Mouse (Mus musculus) mature B cell (primary cell): Measurements from ENCODE around the gene Sohlh2.
"Not testable (repeated sequence)": the region's sequence is repeated elsewhere in the genome, so short reads cannot be mapped to it uniquely, and the experiment has no call there.

ENCODE experiments used
- in situ Hi-C: fragments of 300-500 bp; cut with MboI; formaldehyde crosslinking; loops from 2 replicates; pipeline ENCODE4 v1.14.3; 2019

Sohlh2 gene

DNA sequence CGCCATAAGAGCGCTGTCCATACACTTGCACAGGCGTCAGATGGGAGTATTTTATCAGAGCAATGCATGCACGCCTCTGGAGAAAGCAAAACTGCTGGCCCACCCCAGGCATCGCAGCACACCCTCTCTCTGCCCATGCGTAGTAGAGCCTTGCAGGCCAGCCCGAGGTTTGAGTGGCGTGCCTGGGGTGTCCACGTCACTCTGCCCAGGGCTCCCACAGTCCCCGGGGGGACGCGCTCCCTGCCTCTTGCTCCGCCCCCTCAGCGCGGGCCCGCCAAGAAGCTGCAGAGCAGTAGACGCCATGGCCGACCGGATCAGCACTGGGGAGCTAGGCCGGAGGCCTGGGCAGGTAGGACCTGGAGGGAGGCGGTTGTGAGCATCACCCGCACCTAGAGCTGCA, at the start of gene Sohlh2:
Sohlh2 (plus strand) TSS at position 263 of the 400 bp plus-strand sequence.
- in situ Hi-C loops = no loop called here

DNA sequence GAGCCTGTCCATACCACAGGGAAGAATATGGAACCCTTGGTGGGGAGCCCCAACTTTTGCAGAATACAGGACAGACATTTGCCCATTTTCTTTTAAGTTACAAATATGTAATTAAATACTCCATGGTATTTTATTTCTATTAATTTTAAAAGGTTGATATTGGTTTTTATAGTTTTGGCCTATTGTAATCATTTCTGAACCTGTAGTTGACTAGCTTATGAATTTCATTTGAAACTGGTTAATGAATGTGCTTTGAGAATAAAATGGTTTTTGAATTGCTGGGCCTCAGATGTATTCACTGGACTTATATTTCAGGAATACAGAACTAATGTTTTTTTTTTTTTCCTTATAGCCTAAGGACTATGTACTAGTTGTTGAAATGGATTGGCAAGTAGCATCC, 44.8 kb upstream of the Sohlh2 start, which contains the start of gene Ccdc169:
Ccdc169 (plus strand) TSS at position 301 of the 400 bp plus-strand sequence.
- in situ Hi-C loops = no loop called here

DNA sequence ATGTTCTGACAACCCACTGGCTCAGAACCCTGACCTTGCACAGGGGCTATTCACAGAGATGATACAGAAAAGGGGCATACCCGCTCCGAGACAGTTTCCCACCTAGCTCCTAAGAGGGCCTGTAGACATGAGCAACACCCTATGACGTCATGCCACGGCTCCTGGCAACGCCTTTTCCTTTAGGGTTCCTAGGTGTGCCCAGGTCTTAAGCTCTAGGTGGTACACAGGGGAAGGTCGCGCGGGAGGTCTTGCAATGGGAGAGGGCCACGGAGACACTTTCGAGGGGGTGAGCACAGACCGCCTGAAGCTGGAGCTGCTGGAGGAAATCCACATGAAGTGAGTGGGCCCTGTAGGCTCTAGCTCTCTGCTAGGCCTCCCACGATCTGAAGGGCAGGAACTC, 42.0 kb upstream of the Sohlh2 start:
- in situ Hi-C loops = no loop called here

DNA sequence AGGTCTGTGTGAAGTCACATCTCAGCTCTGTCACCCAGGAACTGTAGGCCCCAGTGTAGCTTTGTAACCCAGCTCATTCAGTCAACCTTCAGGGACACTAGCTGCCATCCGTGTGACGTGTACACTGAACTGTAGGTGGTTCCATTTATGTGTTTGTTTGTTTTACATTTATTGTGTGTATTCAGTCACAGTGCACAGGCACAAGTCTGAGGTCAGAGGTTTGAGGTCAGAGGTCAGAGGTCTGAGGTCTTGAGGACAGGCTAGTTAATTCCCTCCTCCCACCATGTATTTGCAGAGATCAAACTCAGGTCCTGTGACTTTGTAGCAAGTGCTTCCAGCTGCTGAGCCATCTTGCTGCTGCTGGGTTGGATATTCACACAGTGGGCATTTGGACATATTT, 40.4 kb upstream of the Sohlh2 start:
- in situ Hi-C loops = no loop called here

DNA sequence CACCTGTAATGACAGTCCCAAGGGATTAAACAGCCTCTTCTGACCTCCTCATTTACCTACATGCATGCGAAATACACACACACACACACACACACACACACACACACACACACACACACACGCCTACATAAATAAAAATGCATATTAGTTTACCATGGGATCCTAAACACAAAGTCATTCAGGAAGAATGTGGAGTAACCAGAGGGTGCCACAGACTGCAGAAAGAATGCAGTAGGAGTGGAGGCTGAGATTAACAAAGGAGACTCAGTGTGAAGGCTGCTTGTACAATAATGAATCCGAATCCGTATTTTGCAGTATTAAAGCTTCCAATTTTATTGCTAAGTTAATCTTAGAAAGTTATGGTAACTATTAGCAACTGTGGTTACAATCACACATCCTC, 36.9 kb upstream of the Sohlh2 start:
- in situ Hi-C loops = no loop called here

DNA sequence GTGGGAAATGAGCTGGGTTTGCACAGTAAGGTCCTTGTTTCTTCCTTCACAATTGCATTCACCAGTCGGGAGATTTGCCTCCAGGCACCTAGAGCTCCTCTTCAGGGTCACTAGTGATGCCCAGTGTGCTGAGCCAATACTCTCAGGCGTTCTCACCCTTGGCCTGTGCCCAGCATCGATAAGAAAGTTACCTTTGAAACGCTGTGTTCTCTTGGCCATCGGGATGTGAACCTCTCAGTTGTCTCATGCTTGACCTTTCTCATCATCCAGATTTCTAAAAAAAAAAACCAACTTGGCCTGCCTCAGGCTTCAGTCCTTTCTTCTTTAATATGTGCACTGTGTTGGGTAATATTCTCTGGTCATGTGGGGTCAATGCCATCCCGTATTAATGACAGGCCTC, 35.4 kb upstream of the Sohlh2 start:
- in situ Hi-C loops = no loop called here

DNA sequence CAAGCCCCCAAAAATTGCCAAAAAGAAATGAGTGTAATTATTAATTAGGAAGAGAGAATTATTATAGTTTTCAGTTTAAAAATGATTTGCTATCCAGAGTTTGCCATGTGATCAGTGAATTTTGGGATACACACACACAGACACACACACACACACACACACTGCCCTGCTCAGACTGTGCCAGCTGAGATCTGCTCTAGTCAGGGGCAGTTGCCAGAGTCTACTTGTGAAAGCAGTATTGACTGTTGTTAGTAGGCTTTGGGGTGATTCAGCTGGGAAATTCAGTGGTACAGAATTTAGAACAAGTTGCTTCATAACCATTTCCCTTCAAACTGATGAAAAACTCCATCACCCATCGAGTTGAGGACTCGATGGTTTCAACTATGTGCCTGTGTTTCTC, 34.7 kb upstream of the Sohlh2 start:
- in situ Hi-C loops = no loop called here

DNA sequence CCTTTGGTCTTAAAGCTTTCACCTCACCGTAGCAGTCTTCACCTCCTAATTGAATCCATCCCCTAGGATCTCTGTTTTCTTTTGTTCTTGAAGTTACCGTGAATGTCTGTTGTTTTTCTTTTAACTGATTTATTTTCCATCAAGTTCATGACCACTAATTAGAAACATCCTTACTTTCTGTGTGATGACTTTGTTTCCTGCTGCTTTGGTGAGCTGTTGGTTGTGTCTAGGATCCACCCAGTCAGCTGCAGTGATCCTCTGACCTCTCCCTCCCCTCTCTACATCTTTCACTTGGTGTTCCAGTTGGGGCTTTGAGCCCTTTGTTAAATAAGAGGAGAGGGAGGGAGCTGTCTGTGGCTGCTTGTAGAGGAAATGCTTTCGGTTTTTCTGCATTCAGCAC, 33.7 kb upstream of the Sohlh2 start:
- in situ Hi-C loops = no loop called here

DNA sequence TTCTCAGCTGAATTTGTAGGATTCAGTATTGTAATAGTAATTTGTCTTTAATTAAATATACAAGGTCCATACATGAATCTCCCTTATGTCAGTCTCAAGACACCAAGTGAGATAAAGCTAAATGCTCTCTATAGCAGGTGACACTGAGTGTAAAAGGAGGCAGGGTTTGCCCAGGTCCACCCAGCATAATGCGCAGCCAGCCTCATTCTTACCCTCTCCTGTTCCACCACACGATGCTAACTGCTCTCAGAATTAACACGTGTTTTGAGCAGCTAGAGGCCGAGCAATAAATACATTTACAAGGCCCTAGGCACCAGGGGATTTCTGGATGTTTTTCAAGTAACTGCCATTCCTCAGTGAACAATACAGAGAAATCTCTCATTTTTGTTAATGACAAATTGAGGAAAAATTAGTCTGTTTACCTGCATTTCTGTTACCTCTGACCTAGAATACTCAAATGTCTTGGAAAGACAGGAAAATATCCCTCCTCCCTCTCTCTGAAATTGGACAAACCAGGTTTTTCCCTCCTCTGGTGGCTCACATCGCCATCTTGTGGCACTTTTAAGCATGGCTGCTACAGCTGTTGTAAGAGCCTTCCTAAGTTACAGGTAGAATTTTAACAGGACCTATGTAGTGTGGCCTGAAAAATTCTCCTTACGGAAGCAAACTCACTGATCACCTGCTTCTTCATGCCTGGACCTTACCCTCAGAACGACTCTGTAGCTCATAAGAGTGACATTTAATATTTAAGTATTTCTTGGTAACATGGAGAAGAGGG, 30.0 kb upstream of the Sohlh2 start:
- in situ Hi-C loops = no loop called here

DNA sequence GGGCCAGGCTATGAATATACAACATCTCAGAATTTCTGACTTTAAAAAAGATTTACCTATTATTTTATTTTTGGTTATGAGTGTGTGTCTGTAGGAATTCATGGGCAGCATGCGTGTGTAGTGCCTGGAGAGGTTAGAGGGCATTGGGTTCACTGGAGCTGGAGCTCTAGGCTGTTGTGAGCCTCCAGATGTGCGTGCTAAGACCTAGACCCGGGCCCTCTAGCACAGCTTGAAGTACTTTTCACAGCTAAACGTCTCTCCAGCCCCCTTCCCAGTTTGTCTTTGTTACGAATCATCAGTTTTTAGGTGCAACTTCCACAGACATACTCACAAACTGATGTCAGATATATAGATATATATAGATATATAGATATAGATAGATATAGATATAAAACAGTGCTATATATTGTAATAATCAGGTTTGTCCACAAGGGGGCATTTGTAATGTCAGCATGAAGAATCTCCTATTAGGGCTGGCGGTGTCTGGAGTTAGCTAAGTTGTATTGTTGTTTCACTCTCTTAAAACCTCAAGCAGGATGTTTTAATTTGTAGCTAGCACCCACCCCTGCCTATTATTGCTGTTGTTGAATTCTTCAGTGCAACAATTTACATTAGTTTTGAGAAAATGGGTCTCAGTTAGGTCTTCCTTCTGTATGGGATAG, 29.0 kb upstream of the Sohlh2 start:
- in situ Hi-C loops = no loop called here

DNA sequence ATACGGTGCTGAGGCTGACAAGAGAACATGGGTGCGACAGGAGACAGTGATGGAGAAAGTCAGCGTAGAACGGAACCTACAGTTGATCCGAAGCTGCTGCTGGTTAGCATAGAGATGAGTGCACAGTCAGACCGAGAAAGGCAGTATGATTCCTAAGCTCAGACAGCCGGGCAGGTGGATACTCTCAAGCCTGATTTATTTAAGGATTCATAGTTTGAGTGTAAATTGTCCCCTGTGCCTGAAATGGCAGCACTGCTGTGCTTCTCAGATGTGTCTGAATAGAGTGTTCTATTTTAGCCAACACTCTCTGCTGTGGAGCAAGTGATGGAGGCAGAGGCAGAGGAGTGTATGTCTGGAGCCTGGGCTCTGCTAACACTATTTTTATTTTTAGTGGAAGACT, 27.7 kb upstream of the Sohlh2 start:
- in situ Hi-C loops = no loop called here

DNA sequence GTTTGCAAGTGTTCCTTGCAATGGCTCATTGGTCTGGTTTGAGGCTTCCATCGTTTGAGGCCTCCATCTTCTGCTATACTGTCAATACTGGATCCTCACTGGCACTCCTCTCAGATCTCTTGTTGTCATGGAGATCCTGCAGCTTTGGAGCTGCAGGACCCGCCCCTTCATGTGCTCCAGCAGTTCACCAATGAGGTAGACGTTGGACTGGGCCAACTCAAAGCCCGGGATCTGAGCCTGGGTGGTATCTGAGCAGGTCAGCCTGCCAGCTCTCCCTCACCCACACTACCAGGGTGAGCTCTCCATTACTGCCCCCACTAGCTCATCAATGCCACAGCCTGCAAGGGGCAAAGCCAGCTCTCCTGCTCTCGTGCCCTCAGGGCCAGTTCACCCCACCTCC, 24.4 kb upstream of the Sohlh2 start:
- in situ Hi-C loops = no loop called here

DNA sequence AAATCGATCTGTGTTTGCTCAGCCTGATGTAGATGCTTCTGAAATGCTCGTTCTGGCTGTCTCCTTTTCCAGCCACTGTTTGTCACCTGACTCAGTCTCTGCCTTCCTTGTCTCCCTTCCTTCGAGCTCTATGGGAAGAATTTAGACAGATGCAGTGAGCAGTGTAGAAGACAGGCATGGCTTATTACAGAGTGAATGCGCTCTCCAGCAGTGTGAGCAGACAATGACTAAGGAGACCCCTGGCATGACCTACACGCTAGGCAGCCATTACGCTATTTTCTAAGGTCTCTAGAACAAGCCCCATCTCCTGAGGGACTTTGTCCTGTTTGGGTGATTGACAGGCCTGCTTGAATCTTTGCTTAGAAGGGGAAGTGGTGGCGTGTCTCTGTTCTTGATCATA, 20.7 kb upstream of the Sohlh2 start:
- in situ Hi-C loops = no loop called here

DNA sequence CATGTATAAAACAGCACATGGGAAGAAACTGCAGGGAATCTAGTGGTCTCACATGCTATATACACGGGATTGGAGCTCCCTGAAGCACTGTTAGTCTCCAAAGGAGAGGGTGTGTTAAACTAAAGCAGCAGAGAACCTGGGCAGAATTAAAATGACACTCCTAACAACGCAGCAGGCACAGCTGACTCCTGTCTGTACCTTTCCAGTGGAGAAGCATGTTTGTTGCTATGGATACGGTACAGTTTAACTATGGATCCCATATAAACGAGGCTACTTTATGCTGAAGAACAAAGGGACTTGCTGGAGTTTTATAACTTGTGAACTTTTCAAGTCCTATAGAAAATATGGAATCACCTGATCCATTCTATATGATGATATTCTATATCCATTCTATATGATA, 18.3 kb upstream of the Sohlh2 start:
- in situ Hi-C loops = no loop called here

DNA sequence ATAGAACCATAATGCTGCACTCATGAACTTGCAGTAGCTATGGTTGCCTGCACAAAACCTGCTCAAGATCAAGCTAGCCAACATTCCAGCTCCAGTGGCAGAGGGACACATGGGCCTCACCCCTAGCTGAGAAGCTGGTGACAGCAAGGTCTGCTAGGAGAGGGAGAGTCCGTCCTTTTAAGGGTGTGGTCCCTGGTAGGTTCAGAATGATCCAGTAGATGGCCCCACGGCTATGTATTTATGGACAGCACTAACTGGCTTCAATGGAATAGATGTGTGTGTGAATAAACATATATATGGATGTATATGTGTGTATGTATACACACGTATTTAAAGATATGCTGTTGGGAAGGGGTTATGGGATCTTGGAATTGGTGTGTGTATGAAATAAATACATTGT, 9.3 kb upstream of the Sohlh2 start:
- in situ Hi-C loops = no loop called here

DNA sequence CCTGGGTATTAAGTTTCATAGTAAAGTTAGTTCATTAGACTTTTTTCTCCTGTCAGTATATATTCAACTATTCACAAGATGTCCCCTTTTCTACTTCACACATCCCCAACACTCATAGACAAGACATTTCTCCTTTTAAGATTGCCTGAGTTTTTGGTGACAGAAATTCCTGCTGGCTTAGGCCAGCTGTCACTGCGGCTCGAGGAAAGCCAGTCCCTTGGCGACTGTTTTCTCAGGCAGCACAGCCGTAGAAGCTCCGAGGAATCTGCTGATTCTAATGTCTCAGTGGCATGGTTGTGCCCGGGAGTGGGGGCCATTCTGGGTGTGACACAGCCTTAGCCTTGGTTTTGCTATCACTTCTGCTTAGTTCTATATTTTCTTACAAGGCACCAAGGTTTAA, 4.6 kb upstream of the Sohlh2 start:
- in situ Hi-C loops = no loop called here

DNA sequence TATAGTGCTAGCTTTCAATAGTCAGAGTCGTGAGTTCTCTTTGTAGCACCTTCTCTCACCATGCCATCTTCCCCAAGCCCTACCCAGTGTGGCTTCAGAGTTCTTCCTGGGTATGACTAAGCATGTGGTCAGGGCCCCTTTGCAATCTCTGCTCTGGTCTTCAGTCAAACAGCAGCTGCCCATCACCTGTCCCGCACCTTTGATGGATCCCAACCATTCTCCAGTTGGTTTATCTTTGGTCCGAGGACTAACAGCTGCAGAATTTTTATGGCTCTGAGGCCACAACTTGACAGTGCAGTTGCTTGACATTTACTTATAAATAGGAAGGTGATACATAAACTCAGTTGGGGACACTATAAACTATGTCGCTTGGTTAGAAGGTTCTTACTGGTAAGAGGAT, 9.8 kb downstream of the Sohlh2 start:
- in situ Hi-C loops = no loop called here

DNA sequence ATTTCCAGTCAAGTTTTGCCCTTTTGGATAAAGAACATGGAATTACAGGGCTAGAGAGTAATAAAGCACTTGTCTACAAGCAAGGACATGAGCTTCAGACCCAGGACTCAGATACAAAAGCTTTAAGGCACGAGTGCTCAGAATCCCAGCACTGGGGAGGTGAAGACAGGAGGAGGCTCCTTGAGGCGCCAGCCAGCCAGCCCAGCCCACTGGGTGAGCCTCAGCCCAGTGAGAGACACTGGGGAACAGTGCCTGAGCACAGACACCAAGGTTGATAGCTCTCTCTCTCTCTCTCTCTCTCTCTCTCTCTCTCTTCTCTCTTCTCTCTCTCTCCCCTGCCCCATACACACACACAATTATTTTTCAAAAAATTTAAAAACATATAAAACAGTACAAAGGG, 11.5 kb downstream of the Sohlh2 start:
- in situ Hi-C loops = no loop called here

DNA sequence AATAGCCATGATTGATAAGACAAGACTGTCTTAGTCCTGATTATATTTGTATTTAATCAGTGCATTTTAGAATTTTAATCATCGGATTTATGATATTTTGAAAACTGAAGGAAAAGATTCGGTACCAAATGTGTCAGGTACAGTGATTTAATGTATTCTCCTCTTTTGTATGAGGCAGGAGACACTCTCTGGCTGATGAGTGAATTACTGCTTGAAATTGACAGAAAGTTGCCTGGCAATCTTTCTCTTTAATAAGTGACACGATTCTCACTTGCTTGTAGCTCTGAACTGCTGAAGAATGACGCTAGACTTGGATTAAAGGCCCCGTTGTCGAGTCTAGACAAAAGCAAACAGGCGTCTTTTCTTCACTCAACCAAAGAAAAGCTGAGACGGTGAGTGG, 13.0 kb downstream of the Sohlh2 start:
- in situ Hi-C loops = no loop called here

DNA sequence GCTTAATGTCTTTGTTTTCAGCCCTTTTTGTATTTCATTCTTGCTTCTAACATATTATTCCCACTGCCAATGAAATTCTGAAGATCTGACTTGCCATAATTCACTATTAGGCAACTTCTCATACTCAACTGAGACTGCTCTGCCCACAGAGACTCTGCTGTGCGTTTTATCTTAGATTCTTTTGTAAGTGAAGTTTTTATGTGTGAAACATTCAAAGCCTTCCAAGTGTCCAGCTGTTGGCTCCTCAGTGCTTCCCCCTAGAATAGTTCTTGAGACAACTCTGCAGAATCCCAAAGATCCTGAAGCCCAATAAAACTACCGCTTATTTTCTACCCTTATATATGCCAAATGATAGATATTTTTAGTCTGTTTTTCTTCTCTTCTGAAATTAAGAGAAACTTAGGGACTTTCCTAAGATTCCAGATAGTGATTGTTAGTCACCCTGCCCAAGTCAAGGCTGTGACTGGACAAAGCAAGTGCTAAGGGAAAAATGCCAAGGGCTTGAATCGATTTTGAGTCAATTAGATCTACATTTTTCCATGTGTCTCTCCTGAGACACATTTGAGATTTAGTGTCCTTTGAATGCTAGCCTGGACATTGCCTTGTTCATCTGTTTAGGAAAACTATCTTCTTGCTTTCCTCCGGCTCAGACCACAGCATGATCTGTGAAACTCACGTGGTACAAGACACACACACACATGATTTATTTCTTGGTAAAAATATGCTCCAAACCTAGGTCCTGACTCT, 13.9 kb downstream of the Sohlh2 start:
- in situ Hi-C loops = no loop called here

DNA sequence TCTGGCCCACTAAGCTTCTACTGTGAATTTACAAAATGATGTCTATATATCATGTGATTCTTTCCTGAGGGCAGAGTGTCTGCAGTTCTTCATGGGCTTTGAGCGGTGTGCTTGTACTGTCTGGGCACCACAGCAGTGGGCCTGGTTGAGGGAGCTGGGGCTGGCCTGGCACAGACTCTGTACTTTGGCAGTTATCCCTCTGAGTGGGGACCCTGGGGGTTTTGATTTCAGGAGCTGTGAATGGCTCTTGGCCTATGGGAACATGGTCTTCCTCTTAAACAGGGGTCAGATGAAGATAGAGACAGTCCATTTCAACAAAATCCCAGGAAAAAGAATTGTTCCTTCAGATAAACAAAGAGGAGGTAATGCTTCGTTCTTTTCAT, 14.5 kb downstream of the Sohlh2 start:
- in situ Hi-C loops = no loop called here

DNA sequence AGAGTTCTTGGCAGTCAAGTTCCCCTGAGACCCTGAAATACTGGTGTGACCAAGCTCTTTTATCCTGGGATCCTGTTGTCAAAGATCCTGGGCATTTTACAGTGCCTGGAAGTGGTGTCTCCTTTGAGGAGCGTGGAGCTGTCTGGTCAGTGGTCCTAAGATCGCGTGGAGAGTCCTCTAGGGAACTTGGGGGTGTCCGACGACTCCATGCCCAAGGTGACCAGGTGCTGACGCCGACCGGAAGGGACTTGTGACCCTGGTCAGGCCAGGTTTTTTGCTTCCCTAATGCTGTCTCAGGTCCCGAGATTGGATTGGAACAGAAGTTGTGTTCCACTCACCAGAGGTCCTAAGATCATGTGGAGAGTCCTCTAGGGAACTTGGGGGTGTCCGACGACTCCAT, 21.8 kb downstream of the Sohlh2 start:
- in situ Hi-C loops = not testable (repeated sequence)

DNA sequence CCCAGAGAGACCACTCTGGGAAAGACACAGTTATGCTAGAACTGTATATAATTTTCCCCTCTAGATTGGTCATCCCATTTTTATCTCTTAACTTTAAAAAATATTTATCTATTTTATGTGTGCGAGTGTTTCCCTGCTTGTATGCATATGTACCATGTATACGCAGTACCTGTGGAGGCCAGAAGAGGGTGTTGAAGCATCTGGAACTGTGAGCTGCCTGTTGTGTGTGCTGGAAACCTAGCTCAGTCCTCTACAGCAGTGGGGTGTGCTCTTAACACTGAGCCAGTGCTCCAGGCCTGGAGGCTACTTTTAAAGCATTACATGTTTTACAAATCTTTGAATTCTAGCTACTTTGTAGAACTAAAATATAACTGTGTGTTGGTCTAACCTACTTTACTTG, 24.6 kb downstream of the Sohlh2 start:
- in situ Hi-C loops = no loop called here
